Mouse (Mus musculus): Measurements from ENCODE around the gene Alkal2. TPM values are rescaled to one million over a fixed set of nuclear protein-coding genes. Genes with fewer than 3 reads are reported as not detected.

The Alkal2 gene
- polyA plus RNA-seq, 1 experiment from 2014 or later, result 0.80 TPM

DNA sequence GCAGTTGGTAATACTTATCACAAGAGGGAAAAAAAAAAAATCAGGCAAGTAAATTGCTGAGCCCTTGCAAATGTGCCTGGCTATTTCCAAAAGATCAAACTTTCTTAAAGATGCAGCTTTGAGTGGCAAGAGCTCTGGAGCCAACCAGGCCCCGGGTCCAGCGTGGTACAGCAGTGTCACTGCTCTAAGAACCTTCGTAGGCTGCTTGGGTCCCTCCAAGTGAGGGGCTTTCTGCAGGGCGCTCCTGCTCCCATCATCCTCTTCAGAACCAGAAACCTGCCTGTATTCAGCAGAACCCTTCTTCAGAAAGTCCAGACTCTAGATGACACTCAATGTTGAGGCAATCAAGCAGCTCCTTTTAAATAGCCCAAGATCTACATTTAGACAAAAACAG is 533 bp upstream of the Alkal2 start:
- ATAC-seq, result no peak
- H3K9ac ChIP-seq (ENCODE audit: low read depth, low read length), result peak overlapping the region; percentile 62; the same call in 1 of the 2 replicates
- peak overlapping the region; percentile 63 for H3K4me3 ChIP-seq (ENCODE audit: low read length)
- 16% methylated on average over 4 of the region's 4 CpGs for WGBS
- H3K9me3 ChIP-seq (ENCODE audit: control insufficient read depth, low read length), result no peaks in the 10 kb centered on the region
- peaks cover 27% of the 10 kb centered on the region for H3K27me3 ChIP-seq (replicated peaks; ENCODE audit: control insufficient read depth, insufficient read depth, low read length)
- H3K27ac ChIP-seq (ENCODE audit: low read depth, low read length), result no peak overlapping the region
- no peaks in the 10 kb centered on the region for H3K36me3 ChIP-seq (ENCODE audit: control insufficient read depth, insufficient read depth, low read length)
- H3K4me2 ChIP-seq (ENCODE audit: low read length), result peak overlapping the region; percentile 100
- H3K4me1 ChIP-seq (ENCODE audit: control insufficient read depth, insufficient read depth, low read depth, low read length), result peaks cover 13% of the 10 kb centered on the region; the same call in 1 of the 2 replicates

DNA sequence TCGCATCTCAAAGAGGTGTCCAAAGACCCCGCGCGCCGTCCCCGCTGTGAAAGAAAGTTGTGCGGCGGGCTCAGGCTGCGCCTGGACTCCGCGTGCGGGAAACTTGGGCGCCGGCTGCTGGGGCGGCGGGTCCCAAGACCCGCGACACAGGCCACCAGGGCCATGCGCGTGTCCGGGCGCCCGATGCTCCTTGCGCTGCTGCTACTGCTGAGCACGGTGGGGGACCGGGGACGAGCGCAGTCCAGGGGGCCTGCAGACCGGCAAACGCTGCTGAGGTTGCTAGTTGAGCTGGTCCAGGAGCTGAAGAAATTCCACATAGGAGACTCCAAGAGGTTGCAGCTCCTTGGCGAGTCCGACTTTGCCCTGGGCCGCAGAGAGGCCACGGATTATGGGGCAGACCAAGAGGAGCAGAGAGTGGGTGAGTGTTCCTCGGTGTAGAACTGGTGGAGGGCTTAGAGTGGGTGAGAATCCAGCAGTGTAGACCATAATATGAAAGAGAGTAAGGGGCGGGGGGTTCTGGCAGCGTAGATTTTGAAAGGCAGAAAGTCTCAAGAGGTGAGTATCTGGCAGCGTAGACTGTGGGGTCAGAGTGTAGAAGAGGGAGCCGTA is 604 bp downstream of the Alkal2 start:
- Histone ChIP-seq H3K9me3 (ENCODE audit: control insufficient read depth, low read length) (no peaks in the 10 kb centered on the region), H3K4me3 (ENCODE audit: low read length) (peak overlapping the region; percentile 63), H3K9ac (ENCODE audit: low read depth, low read length) (peak overlapping the region; percentile 62), H3K27me3 (replicated peaks; ENCODE audit: control insufficient read depth, insufficient read depth, low read length) (peaks cover 27% of the 10 kb centered on the region), H3K4me2 (ENCODE audit: low read length) (peak overlapping the region; percentile 100), H3K36me3 (ENCODE audit: control insufficient read depth, insufficient read depth, low read length) (no peaks in the 10 kb centered on the region), H3K4me1 (ENCODE audit: control insufficient read depth, insufficient read depth, low read depth, low read length) (peaks cover 13% of the 10 kb centered on the region; the same call in 1 of the 2 replicates), H3K27ac (ENCODE audit: low read depth, low read length) (no peak overlapping the region)
- 8% methylated on average over 39 of the region's 39 CpGs for WGBS
- peak; percentile 48 for ATAC-seq

DNA sequence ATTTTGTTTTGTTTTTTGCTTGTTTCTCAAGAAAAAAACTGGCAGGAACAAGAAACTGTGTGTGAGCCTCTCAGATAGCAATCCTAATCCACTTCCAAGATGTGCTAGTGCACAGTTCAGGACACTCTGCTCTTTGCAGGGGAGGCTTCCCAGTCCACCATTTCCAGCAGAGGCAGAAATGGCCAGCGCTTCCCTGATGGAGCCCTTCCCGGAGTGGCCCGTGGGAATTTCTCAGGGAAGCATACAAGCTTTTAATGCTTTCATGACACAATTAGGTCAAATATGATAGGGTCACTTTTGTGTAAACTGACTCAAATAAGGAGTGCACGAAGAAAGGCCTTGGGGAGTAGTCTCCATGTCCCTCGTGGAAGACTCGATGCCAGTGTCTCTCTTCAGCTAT is 1.8 kb downstream of the Alkal2 start:
- Histone ChIP-seq H3K9me3 (ENCODE audit: control insufficient read depth, low read length) (no peaks in the 10 kb centered on the region), H3K4me2 (ENCODE audit: low read length) (no peak overlapping the region), H3K4me3 (ENCODE audit: low read length) (no peak overlapping the region), H3K36me3 (ENCODE audit: control insufficient read depth, insufficient read depth, low read length) (no peaks in the 10 kb centered on the region), H3K27ac (ENCODE audit: low read depth, low read length) (no peak overlapping the region), H3K9ac (ENCODE audit: low read depth, low read length) (no peak overlapping the region), H3K4me1 (ENCODE audit: control insufficient read depth, insufficient read depth, low read depth, low read length) (peaks cover 13% of the 10 kb centered on the region; the same call in 1 of the 2 replicates), H3K27me3 (replicated peaks; ENCODE audit: control insufficient read depth, insufficient read depth, low read length) (peaks cover 27% of the 10 kb centered on the region)
- WGBS, result 79% methylated on average over 6 of the region's 6 CpGs
- no peak for ATAC-seq

DNA sequence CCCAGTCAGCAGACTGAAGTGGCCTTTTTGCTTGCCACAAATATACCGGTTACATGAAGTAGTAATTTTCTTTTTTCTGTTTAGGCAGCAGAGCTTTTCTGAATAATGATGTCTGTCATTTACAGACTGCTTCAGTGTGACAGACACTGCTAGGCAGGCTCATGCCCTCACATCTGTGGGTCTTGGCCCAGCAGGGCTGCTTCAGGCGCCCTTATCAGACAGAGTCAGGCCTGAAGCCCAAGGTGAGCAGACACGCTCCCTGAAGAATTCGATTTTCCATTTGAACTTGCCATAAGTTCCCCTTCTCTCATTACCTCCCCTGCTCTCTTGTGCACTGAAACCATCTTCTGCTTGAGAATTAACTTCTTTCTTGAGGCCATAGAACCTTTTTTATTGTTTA is 3.9 kb downstream of the Alkal2 start:
- peaks cover 13% of the 10 kb centered on the region; the same call in 1 of the 2 replicates for H3K4me1 ChIP-seq (ENCODE audit: control insufficient read depth, insufficient read depth, low read depth, low read length)
- no peak overlapping the region for H3K9ac ChIP-seq (ENCODE audit: low read depth, low read length)
- no peak overlapping the region for H3K27ac ChIP-seq (ENCODE audit: low read depth, low read length)
- 89% methylated on average over 4 of the region's 4 CpGs for WGBS
- no peaks in the 10 kb centered on the region for H3K36me3 ChIP-seq (ENCODE audit: control insufficient read depth, insufficient read depth, low read length)
- H3K9me3 ChIP-seq (ENCODE audit: control insufficient read depth, low read length), result no peaks in the 10 kb centered on the region
- H3K4me2 ChIP-seq (ENCODE audit: low read length), result no peak overlapping the region
- H3K4me3 ChIP-seq (ENCODE audit: low read length), result no peak overlapping the region
- H3K27me3 ChIP-seq (replicated peaks; ENCODE audit: control insufficient read depth, insufficient read depth, low read length), result peaks cover 20% of the 10 kb centered on the region
- no peak for ATAC-seq

DNA sequence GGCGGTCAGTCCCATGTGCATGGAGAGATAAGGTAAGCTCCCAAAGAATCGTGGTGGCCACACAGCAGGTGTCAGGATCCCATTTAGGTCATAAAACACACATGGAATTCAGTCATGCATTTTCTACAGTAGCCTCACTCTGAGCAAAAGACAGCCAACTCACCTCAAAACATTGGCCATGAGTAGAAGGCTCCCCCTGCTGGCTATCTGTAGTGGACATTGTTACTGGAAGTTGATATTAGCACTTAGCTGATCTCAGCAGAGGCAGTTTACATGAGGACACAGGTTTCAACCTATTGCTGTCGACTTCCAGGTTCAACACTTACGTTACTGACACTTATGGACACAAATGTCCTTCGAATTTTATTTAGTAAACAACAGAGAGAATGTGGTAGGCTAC is 5.9 kb downstream of the Alkal2 start:
- no peak overlapping the region for H3K27ac ChIP-seq (ENCODE audit: low read depth, low read length)
- no peak overlapping the region for H3K4me2 ChIP-seq (ENCODE audit: low read length)
- no peak overlapping the region for H3K4me3 ChIP-seq (ENCODE audit: low read length)
- 38% methylated on average over 5 of the region's 5 CpGs for WGBS
- H3K9ac ChIP-seq (ENCODE audit: low read depth, low read length), result no peak overlapping the region
- H3K27me3 ChIP-seq (replicated peaks; ENCODE audit: control insufficient read depth, insufficient read depth, low read length), result peaks cover 12% of the 10 kb centered on the region
- H3K4me1 ChIP-seq (ENCODE audit: control insufficient read depth, insufficient read depth, low read depth, low read length), result no peaks in the 10 kb centered on the region
- ATAC-seq, result peak; percentile 89
- no peaks in the 10 kb centered on the region for H3K9me3 ChIP-seq (ENCODE audit: control insufficient read depth, low read length)
- H3K36me3 ChIP-seq (ENCODE audit: control insufficient read depth, insufficient read depth, low read length), result no peaks in the 10 kb centered on the region; the same call in 1 of the 2 replicates

DNA sequence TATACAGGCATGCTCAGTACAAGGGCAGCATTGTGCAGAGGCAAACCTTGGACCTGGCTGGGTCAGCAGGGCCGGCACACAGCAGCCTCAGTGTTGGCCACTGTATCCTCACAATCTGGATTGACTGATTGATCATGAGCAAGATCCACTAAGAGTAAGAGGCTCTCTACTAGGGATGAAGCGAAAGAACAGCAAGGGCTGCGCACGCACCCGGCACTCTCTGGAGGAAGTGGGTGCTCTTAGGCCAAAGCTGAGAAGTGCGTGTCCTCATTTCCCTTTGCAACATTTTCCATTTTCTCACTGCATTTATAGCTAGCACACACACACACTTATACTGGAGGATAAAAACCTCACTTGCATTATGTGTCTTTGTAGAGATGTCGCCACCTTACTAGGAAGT is 7.3 kb downstream of the Alkal2 start:
- 84% methylated on average over 7 of the region's 7 CpGs for whole genome bisulfite sequencing
- no peaks in the 10 kb centered on the region; the same call in 1 of the 2 replicates for H3K27me3 ChIP-seq (replicated peaks; ENCODE audit: control insufficient read depth, insufficient read depth, low read length)
- no peak overlapping the region for H3K4me2 ChIP-seq (ENCODE audit: low read length)
- no peak overlapping the region for H3K27ac ChIP-seq (ENCODE audit: low read depth, low read length)
- H3K9ac ChIP-seq (ENCODE audit: low read depth, low read length), result no peak overlapping the region
- no peaks in the 10 kb centered on the region; the same call in 1 of the 2 replicates for H3K36me3 ChIP-seq (ENCODE audit: control insufficient read depth, insufficient read depth, low read length)
- no peak overlapping the region for H3K4me3 ChIP-seq (ENCODE audit: low read length)
- H3K4me1 ChIP-seq (ENCODE audit: control insufficient read depth, insufficient read depth, low read depth, low read length), result no peaks in the 10 kb centered on the region
- ATAC-seq, result no peak
- H3K9me3 ChIP-seq (ENCODE audit: control insufficient read depth, low read length), result no peaks in the 10 kb centered on the region

DNA sequence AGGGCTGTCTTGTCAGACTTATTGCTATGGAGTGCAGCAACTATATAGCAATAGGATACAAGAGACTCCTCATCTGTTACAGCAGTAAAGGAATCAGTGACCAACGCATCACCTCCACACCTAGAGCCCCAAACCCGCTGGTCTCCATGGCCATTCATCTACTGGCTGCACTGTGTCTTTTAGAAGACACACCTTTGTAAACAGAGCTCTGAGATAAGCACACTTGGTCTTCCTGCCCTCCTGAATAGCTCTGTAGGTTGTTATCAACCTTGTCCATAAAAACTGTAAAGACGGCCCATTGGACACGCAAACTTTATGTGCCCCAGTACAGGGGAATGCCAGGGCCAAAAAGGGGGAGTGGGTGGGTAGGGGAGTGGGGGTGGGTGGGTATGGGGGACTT is 12.9 kb downstream of the Alkal2 start:
- no peaks in the 10 kb centered on the region for H3K4me1 ChIP-seq (ENCODE audit: control insufficient read depth, insufficient read depth, low read depth, low read length)
- ATAC-seq, result no peak
- H3K9ac ChIP-seq (ENCODE audit: low read depth, low read length), result no peak overlapping the region
- no peaks in the 10 kb centered on the region for H3K27me3 ChIP-seq (replicated peaks; ENCODE audit: control insufficient read depth, insufficient read depth, low read length)
- 94% methylated on average over 4 of the region's 4 CpGs for WGBS
- no peak overlapping the region for H3K4me2 ChIP-seq (ENCODE audit: low read length)
- peaks cover 5% of the 10 kb centered on the region; the same call in 1 of the 2 replicates for H3K36me3 ChIP-seq (ENCODE audit: control insufficient read depth, insufficient read depth, low read length)
- H3K9me3 ChIP-seq (ENCODE audit: control insufficient read depth, low read length), result no peaks in the 10 kb centered on the region
- H3K4me3 ChIP-seq (ENCODE audit: low read length), result no peak overlapping the region
- H3K27ac ChIP-seq (ENCODE audit: low read depth, low read length), result no peak overlapping the region

DNA sequence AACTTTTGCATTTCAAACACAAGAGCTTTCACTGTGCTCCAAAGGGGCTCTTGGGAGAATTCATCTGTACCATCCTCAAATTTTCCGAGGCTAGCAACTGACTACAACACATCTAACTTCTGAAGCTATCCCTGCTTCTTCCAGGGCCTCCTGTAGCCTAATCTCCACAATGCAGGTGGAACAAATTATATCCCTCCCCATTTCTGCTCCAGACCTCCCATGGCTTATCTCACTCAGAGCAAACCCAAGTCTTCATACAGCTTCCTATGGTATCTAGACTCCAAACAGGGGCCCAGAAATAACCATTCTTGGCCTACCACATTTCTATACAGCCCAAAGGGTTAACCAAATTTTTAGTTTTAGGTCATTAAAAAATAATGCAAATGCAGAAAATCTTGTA is 24.5 kb downstream of the Alkal2 start:
- no peak for ATAC-seq
- H3K36me3 ChIP-seq (ENCODE audit: control insufficient read depth, insufficient read depth, low read length), result 0 out of 2 replicates have a peak, but pooled peaks cover 1% of the 10 kb centered on the region
- H3K9ac ChIP-seq (ENCODE audit: low read depth, low read length), result no peak overlapping the region
- H3K4me1 ChIP-seq (ENCODE audit: control insufficient read depth, insufficient read depth, low read depth, low read length), result peaks cover 17% of the 10 kb centered on the region
- no peaks in the 10 kb centered on the region for H3K9me3 ChIP-seq (ENCODE audit: control insufficient read depth, low read length)
- H3K4me3 ChIP-seq (ENCODE audit: low read length), result no peak overlapping the region
- no peak overlapping the region for H3K27ac ChIP-seq (ENCODE audit: low read depth, low read length)
- H3K4me2 ChIP-seq (ENCODE audit: low read length), result no peak overlapping the region
- 96% methylated on average over 1 of the region's 1 CpGs for WGBS
- H3K27me3 ChIP-seq (replicated peaks; ENCODE audit: control insufficient read depth, insufficient read depth, low read length), result no peaks in the 10 kb centered on the region

DNA sequence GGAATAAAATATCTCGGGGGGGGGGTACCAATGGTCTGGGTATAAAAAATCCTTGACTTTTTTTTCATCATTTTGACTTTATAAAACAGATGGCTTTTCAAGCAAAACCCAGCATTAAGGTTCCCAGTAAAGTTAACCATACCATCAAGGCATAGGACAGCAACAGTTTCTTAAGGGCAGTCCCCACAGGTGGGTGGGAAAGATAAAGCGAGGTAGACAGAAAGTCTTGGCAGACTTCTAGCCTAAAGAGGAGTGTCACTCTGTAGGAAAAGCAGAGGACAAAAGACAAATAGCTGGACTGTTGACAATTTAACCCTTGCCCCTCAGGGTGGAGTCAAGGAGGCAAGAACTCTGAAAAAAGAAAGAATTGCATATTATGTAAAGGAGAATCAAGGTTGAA is 25.8 kb downstream of the Alkal2 start:
- 91% methylated on average over 2 of the region's 2 CpGs for WGBS
- Histone ChIP-seq H3K4me3 (ENCODE audit: low read length) (no peak overlapping the region), H3K27me3 (replicated peaks; ENCODE audit: control insufficient read depth, insufficient read depth, low read length) (no peaks in the 10 kb centered on the region), H3K4me1 (ENCODE audit: control insufficient read depth, insufficient read depth, low read depth, low read length) (peaks cover 17% of the 10 kb centered on the region), H3K9me3 (ENCODE audit: control insufficient read depth, low read length) (no peaks in the 10 kb centered on the region), H3K27ac (ENCODE audit: low read depth, low read length) (no peak overlapping the region), H3K36me3 (ENCODE audit: control insufficient read depth, insufficient read depth, low read length) (no peaks in the 10 kb centered on the region), H3K9ac (ENCODE audit: low read depth, low read length) (no peak overlapping the region), H3K4me2 (ENCODE audit: low read length) (no peak overlapping the region)
- no peak for ATAC-seq
